Mouse (Mus musculus) A20 (cell line): ENCODE results near the gene Erg.

ENCODE experiments used
- DNase-seq: peaks from one replicate; pipeline ENCODE4 v3.0.0-alpha.2; 2011; ENCODE audit warnings: low read depth, low spot score

Erg gene

DNA sequence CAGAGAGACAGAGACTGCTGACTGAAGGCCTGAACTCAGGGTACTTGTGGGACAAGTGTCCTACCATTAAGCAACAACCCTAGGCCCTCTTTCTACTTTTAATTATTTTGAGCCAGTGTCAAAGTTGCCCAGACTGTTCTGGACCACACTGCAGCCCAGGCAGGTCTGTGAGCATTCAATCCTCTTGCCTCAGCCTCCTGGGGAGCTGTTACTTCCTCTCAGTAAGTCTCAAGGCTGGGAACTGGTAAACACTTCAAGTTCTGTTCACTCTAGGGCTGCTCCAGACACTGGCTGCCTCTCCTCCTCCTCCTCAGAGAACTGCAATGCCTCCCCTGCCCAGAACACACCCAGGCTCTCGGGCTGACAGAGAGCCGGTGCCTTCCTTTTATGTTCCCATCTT lies 140.0 kb downstream of the Erg start:
- no peak for DNase-seq

DNA sequence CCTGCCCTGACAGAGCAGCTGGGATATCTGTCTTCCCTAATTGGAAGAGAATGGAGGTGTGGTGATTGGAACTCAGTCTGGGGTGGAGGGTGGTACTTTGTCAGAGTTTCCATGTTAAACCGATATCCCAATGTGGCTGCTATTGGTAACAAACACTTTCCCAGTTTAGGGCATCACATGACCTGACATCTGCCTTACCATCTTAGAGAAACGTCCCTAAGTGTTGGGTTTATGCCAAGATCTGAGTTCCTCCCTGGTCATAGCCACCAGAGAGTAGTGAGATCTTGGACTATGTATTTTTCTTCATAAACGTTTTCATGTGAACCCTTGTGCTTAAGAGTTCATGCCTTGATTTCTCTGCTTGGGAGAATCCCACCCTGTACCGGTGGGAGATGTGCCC lies 144.4 kb downstream of the Erg start:
- DNase-seq, result no peak

- DNase-seq, result no peak
These were observed 145.2 kb downstream of the Erg start for GRCm38 (mm10) chr16:95441179-95441578.

DNA sequence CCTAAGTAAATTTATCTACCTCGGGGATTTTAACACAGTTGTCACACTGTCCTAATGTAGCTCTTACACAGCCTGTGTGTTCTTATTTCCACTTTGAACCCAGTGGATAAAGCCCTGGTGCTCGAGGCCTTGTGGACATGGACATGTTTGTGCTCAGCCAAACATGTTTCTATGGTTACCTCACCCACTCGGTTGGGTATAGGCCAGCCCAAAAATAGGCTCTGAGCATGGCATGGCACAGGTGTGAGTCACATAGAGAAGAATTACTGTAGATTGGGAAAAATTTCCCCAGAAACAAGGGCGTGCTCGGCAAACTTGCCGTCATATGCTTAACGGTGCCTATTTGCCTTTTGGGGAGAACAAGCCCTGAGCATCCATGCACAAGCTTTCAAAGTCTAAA lies 146.1 kb downstream of the Erg start:
- DNase-seq, result no peak

- DNase-seq, result no peak
These were observed 146.6 kb downstream of the Erg start for GRCm38 (mm10) chr16:95439794-95440193.

- DNase-seq, result no peak
These were observed 147.4 kb downstream of the Erg start for GRCm38 (mm10) chr16:95438848-95439540.

DNA sequence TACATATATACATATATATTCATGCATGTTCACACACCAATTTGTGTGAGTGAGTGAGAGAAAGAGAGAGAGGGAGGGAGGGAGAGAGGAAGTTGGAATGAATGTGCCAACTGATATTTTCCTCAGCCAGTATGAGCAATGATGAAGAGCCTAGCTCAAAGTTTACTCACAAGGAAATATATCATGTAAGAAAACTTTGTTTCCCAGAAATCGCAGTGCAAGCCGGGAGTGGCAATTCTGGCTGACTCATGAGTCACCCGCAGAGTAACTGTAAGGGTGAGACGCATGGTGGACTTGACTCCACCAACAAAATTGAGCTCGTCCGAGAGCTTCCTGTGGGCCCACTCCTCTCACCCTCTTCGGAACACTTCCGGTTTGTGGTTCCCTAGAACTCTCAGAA lies 149.8 kb downstream of the Erg start:
- no peak for DNase-seq

DNA sequence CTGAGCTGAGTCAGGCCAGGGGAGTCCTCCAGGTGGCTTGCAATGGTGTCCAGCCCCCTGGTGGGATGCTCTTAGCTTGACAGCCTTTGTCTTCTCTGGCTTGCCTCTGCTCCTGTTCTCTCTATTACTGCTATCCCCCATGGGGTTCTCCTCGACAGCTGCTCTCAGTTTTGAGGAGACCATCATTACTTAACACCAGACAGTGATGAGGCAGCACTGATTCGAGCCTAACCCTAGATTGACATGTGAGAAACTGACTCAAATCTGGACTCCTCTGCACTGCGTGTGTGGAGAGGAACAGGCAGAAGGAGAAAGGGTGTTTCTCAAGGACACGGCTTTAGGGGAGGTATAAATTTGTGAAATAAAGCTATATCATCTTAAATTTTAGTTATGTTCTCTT lies 150.3 kb downstream of the Erg start:
- DNase-seq, result no peak

- DNase-seq, result no peak
These were observed 152.0 kb downstream of the Erg start for GRCm38 (mm10) chr16:95434434-95434833.

DNA sequence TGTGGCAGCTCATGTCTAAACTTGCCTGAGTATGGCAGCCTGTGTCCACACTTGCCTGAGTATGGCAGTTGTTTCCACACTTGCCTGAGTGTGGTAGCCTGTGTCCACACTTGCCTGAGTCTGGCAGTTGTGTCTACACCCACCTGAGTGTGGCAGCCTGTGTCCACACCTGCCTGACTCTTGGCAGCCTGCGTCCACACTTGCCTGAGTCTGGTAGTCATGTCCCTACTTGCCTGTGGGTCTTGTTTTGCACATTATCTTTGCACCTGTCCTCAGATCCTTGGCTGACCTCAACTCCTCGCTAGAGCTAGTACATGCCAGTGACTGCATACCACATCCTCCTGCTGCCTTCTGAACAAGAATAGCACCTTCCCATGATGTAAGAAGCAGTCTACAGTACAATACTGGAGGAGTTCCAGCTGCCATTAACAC lies 153.8 kb downstream of the Erg start:
- no peak for DNase-seq

DNA sequence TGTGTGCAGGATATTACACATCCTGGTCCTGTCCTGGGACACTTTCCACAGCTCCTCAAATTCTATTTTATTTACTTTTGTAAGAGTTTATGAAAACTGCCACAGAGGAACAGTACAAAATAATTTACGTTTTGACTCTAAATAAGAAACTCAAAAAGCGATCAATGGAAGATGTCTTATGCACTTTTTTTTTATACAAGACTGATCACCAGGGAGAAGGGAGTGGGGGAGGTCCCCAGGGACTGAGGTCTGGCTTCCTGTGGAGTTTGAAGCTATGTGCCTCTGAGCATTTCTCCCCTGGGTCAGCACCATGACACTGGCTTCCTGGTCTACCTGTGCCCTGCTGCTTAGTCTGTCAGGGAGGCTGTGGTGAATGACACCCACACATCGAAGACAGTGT lies 156.5 kb downstream of the Erg start:
- no peak for DNase-seq

GRCm38 (mm10) chr16:95428239-95428638 lies 158.2 kb downstream of the Erg start:
- no peak for DNase-seq

DNA sequence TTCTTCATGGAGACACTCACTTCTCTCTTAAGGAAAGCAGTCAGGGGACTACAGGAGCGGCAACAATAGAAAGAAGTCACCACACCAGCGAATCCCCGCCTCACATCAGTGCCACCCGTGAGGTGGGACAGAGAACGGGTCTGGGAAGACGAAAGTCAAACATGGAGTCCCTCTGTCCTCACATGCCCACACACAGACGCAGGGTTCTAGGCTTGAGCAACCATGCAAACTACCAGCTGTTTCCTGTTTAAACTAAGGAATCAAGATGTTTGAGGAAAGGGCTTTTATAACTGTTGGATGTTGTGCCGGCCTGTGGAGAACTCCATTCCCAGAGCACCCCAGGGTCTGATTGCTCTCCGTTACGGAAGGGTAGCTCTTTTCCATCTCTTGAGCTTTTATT lies 158.9 kb downstream of the Erg start:
- no peak for DNase-seq

DNA sequence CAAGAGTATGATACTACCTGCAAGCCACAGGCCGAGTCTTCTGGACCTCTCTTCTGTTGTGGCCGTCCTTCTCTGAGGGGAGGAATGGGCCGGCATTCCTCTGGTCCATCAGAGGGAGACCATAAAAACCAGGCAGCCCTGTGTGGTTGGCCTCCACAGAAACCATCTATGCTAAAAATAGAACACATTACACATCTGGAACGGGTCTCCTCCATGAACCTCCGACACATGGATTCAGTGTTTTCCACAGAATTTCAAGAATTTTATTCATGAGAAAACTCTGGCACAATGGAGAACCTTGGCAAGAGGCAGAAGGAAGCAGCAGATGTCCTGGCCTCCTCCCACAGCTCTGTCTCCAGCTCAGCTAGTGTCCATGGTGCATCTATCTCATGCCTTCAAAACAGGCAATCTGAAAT lies 163.7 kb downstream of the Erg start:
- no peak for DNase-seq

DNA sequence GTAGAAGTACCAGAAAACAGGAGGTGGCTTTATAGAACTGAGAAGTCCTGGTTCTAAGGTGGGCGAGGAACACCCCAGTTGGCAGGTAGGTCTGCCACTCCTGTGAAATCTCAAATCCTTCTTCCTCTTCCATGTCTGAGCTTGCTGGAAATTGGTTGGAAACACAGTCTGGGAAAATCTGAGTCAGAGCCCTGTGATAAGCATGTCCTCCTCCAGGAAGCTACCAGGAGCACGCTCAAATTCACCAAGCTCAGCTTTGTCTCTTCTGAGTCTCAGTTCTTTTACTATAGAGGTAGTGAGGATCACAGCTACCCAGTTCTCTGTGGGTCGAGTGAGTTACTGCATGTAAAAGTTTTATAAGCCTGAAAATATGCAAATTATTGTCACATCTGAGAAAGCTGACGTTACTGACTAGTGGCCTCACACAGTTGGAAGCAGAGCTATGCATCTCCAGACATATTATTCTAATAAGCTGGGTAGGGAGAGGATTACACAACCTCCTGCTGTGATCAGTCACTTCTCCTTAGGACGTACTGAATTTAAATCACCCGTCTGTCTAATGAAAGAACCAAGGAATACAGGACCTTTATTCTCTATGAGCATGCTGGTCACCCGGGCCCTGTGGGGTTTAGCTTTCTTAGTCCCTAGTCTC lies 165.0 kb downstream of the Erg start:
- DNase-seq, result no peak

DNA sequence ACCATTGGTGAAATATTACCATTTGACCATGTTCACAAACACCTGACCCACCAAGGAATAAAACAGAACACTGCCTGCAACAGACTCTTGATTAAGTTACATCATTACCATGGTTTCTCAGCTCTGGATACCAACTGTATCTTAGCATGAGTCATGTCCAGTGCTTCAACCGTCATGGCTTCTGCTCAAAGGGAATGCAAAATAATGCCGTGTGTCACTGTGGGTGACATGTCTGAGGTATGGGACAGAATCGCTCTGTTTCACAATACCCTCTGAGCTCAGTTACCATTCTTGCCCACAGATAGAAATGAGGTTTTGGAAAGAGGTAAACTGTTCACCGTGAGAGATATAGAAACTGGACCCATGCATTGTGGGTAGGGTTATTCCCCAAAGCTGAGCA lies 170.5 kb downstream of the Erg start:
- DNase-seq, result no peak

- DNase-seq, result no peak
These were observed 171.0 kb downstream of the Erg start for GRCm38 (mm10) chr16:95415372-95415771.

- DNase-seq, result no peak
These were observed 172.9 kb downstream of the Erg start for GRCm38 (mm10) chr16:95413401-95413959.

DNA sequence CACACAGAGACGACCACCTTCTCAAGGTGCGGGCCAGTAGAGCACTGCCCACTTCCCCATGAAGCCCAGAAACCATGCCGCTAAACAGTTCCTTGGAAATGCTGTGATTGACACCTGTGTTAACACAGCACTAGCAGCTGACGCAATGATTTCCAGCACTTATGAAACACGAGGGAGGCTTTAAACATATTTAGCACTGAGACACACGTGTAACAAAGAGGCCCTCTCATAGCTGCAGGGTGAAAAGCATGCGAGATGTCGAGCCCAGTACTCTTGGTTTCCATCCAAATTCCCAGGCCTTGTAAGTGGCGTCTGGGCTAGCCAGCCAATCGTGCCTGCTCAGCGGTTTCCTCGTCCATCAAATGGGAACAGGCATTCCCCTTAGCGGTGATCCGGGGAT lies 178.3 kb downstream of the Erg start:
- no peak for DNase-seq

- DNase-seq, result no peak
These were observed 180.9 kb downstream of the Erg start for GRCm38 (mm10) chr16:95405496-95405895.

DNA sequence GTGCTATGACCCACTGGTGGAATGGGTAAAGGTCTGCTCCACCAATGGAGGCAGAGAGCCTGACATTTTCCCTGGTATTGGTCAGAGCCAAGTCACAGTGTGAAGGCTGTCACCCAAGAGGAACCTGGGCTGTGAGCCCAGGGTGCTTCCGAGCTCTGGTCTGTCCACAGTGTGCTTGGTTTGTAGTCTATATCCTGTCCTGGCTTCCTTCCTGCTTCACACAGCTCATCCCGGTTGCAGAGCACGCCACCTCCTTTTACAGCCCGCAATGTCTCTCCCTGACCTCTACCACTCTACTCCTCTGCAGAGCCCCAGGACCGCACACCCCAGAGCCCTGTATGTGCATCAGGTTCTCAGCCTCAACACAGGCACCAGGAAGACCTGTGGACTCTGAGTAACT lies 182.9 kb downstream of the Erg start:
- no peak for DNase-seq

DNA sequence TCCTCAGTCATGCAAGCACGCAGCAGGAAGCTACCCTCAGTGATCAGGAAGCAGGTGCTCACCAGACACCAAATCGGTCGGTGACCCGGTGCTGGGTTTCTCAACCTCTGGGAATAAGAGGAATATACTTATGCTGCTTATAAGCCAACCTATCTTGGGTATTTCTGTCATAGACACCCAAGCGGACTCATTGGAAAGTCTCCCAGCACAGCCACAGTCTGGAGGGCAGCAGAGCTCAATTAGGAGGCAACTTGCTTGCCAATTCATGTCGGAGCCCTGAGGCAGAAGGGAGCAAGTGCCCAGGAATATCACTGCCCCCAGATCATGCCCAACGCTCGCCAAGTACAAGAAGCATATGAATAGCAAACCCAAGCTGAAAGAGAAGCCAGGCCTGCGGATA lies 184.5 kb downstream of the Erg start:
- DNase-seq, result no peak

- no peak for DNase-seq
These were observed 187.5 kb downstream of the Erg start for GRCm38 (mm10) chr16:95398761-95399343.
